Comparison of ENCODE assay signal across 21 mouse cellular contexts in genomic region chr17:86226635-86227034, GRCm38 (mm10).
"Had no signal": no experiment of that assay in that cellular context is flagged by ENCODE, and none has a peak within 500 bp of the region (broad histone marks: within the 10 kb centered on the region; RNA-seq: fewer than 3 reads in every experiment).

No protein-coding gene starts in this region.

- H3K4me3 ChIP-seq: heart, adult 2 months; heart, embryonic 13.5 days; heart, embryonic 15.5 days; hindbrain, embryonic 13.5 days; hindbrain, embryonic 15.5 days; limb, embryonic 10.5 days; limb, embryonic 12.5 days; liver, embryonic 13.5 days; liver, embryonic 15.5 days had no signal

- ATAC-seq: intestine, embryonic 16.5 days; liver, postnatal 0 days had no signal

- H3K27ac ChIP-seq: heart, adult 2 months; heart, embryonic 13.5 days; heart, embryonic 15.5 days; hindbrain, embryonic 13.5 days; hindbrain, embryonic 15.5 days; hindbrain, postnatal 0 days; limb, embryonic 10.5 days; limb, embryonic 12.5 days; liver, embryonic 13.5 days; liver, embryonic 15.5 days had no signal

- DNase-seq: gastrocnemius, postnatal 14 days; gastrocnemius, postnatal 36 days; heart, adult 2 months; heart, postnatal 14 days; heart, postnatal 36 days; kidney, adult 11 months; kidney, postnatal 10 days; kidney, postnatal 4 days; layer of hippocampus, adult 9-11 months; liver; liver, embryonic 13.5 days; liver, postnatal 0 days had no signal
